Mouse (Mus musculus) embryonic fibroblast, embryonic 13.5 days (primary cell): ENCODE data around the gene Tspan13.

Experiments used
- CTCF ChIP-seq: IDR thresholded peaks from 2 replicates; pipeline ENCODE4 v1.5.1; 2011; ENCODE audit warnings: mild to moderate bottlenecking, control low read depth, low read length, moderate library complexity, borderline replicate concordance; ENCODE audit not compliant: insufficient read depth
- POLR2A ChIP-seq: IDR thresholded peaks from 2 replicates; pipeline ENCODE4 v1.6.1; 2011; ENCODE audit warnings: low read depth, mild to moderate bottlenecking, control low read depth, low read length, moderate library complexity

- TF ChIP-seq CTCF, result no peak
- TF ChIP-seq POLR2A, result no peak
Observed at GRCm38 (mm10) chr12:36035501-36035900, 6.8 kb downstream of the Tspan13 start.
